Mouse (Mus musculus): ENCODE data around the gene Ckb. TPM values are rescaled to one million over a fixed set of nuclear protein-coding genes. Genes with fewer than 3 reads are reported as not detected.

Gene Ckb
- polyA plus RNA-seq, 1 experiment from 2014 or later, result 32.7 TPM

GRCm38 (mm10) chr12:111687350-111688068 lies 15.4 kb upstream of the Ckb start:
- no peaks in the 10 kb centered on the region for H3K36me3 ChIP-seq (replicated peaks; ENCODE audit: insufficient read depth, low read length)
- TF ChIP-seq EP300 (IDR thresholded peaks at IDR 0.05; ENCODE audit: low read depth) (no peak), CTCF (IDR thresholded peaks at IDR 0.05; ENCODE audit: low read depth) (no peak)
- no peak overlapping the region for H3K9ac ChIP-seq (replicated peaks)
- no peak overlapping the region for H3K4me3 ChIP-seq (ENCODE audit: low read depth, low read length)
- ATAC-seq, result peak; percentile 68
- DNase-seq, result peak; percentile 66
- H3K9me3 ChIP-seq (ENCODE audit: low read length), result no peaks in the 10 kb centered on the region
- no peaks in the 10 kb centered on the region for H3K27me3 ChIP-seq (ENCODE audit: insufficient read depth, low read length)
- H3K4me1 ChIP-seq (ENCODE audit: insufficient read depth), result peaks cover 11% of the 10 kb centered on the region; the same call in 1 of the 2 replicates
- H3K27ac ChIP-seq (ENCODE audit: low read depth), result no peak overlapping the region
- no peak overlapping the region for H3K4me2 ChIP-seq (ENCODE audit: low read depth, low read length)
- WGBS (ENCODE audit: insufficient replicate concordance), result 33% methylated on average over 14 of the region's 14 CpGs

GRCm38 (mm10) chr12:111686390-111686789 lies 14.3 kb upstream of the Ckb start:
- WGBS (ENCODE audit: insufficient replicate concordance), result 64% methylated on average over 4 of the region's 4 CpGs
- H3K27ac ChIP-seq (ENCODE audit: low read depth), result no peak overlapping the region
- no peak for ATAC-seq

GRCm38 (mm10) chr12:111682806-111683205 lies 10.7 kb upstream of the Ckb start:
- TF ChIP-seq EP300 (IDR thresholded peaks at IDR 0.05; ENCODE audit: low read depth) (no peak), CTCF (IDR thresholded peaks at IDR 0.05; ENCODE audit: low read depth) (no peak)
- ATAC-seq, result no peak
- Histone ChIP-seq H3K4me2 (ENCODE audit: low read depth, low read length) (no peak overlapping the region), H3K4me3 (ENCODE audit: low read depth, low read length) (no peak overlapping the region), H3K27ac (ENCODE audit: low read depth) (no peak overlapping the region), H3K27me3 (ENCODE audit: insufficient read depth, low read length) (no peaks in the 10 kb centered on the region), H3K9ac (replicated peaks) (no peak overlapping the region), H3K4me1 (ENCODE audit: insufficient read depth) (peaks cover 15% of the 10 kb centered on the region), H3K36me3 (replicated peaks; ENCODE audit: insufficient read depth, low read length) (peaks cover 3% of the 10 kb centered on the region; the same call in 1 of the 2 replicates), H3K9me3 (ENCODE audit: low read length) (no peaks in the 10 kb centered on the region)
- 57% methylated on average over 5 of the region's 5 CpGs for WGBS (ENCODE audit: insufficient replicate concordance)
- no peak for DNase-seq

More at GRCm38 (mm10) chr12:111686390-111686789, 14.3 kb upstream of the Ckb start:
- Histone ChIP-seq H3K4me1 (ENCODE audit: insufficient read depth) (peaks cover 11% of the 10 kb centered on the region; the same call in 1 of the 2 replicates), H3K9ac (replicated peaks) (no peak overlapping the region), H3K9me3 (ENCODE audit: low read length) (no peaks in the 10 kb centered on the region), H3K36me3 (replicated peaks; ENCODE audit: insufficient read depth, low read length) (0 out of 2 replicates have a peak, but pooled peaks cover 3% of the 10 kb centered on the region), H3K27me3 (ENCODE audit: insufficient read depth, low read length) (no peaks in the 10 kb centered on the region), H3K4me3 (ENCODE audit: low read depth, low read length) (no peak overlapping the region), H3K4me2 (ENCODE audit: low read depth, low read length) (no peak overlapping the region)
- no peak for DNase-seq
- TF ChIP-seq EP300 (IDR thresholded peaks at IDR 0.05; ENCODE audit: low read depth), result no peak
- TF ChIP-seq CTCF (IDR thresholded peaks at IDR 0.05; ENCODE audit: low read depth), result no peak

GRCm38 (mm10) chr12:111682003-111682402 lies 9.9 kb upstream of the Ckb start:
- TF ChIP-seq EP300 (IDR thresholded peaks at IDR 0.05; ENCODE audit: low read depth) (no peak), CTCF (IDR thresholded peaks at IDR 0.05; ENCODE audit: low read depth) (no peak)
- no peak overlapping the region for H3K9ac ChIP-seq (replicated peaks)
- DNase-seq, result no peak
- H3K27ac ChIP-seq (ENCODE audit: low read depth), result no peak overlapping the region
- ATAC-seq, result no peak
- no peak overlapping the region for H3K4me2 ChIP-seq (ENCODE audit: low read depth, low read length)
- H3K4me1 ChIP-seq (ENCODE audit: insufficient read depth), result peaks cover 16% of the 10 kb centered on the region
- H3K4me3 ChIP-seq (ENCODE audit: low read depth, low read length), result no peak overlapping the region
- WGBS (ENCODE audit: insufficient replicate concordance), result 76% methylated on average over 5 of the region's 5 CpGs
- no peaks in the 10 kb centered on the region for H3K27me3 ChIP-seq (ENCODE audit: insufficient read depth, low read length)
- H3K9me3 ChIP-seq (ENCODE audit: low read length), result no peaks in the 10 kb centered on the region
- H3K36me3 ChIP-seq (replicated peaks; ENCODE audit: insufficient read depth, low read length), result peaks cover 3% of the 10 kb centered on the region; the same call in 1 of the 2 replicates

GRCm38 (mm10) chr12:111681305-111681704 lies 9.2 kb upstream of the Ckb start:
- H3K4me3 ChIP-seq (ENCODE audit: low read depth, low read length), result no peak overlapping the region
- TF ChIP-seq CTCF (IDR thresholded peaks at IDR 0.05; ENCODE audit: low read depth) (no peak), EP300 (IDR thresholded peaks at IDR 0.05; ENCODE audit: low read depth) (no peak)
- peaks cover 3% of the 10 kb centered on the region; the same call in 1 of the 2 replicates for H3K36me3 ChIP-seq (replicated peaks; ENCODE audit: insufficient read depth, low read length)
- H3K4me1 ChIP-seq (ENCODE audit: insufficient read depth), result peaks cover 19% of the 10 kb centered on the region
- WGBS (ENCODE audit: insufficient replicate concordance), result 84% methylated on average over 8 of the region's 8 CpGs
- ATAC-seq, result no peak
- H3K27me3 ChIP-seq (ENCODE audit: insufficient read depth, low read length), result no peaks in the 10 kb centered on the region
- H3K4me2 ChIP-seq (ENCODE audit: low read depth, low read length), result no peak overlapping the region
- H3K9ac ChIP-seq (replicated peaks), result no peak overlapping the region
- no peak for DNase-seq
- H3K27ac ChIP-seq (ENCODE audit: low read depth), result no peak overlapping the region
- no peaks in the 10 kb centered on the region for H3K9me3 ChIP-seq (ENCODE audit: low read length)

- peaks cover 3% of the 10 kb centered on the region; the same call in 1 of the 2 replicates for H3K36me3 ChIP-seq (replicated peaks; ENCODE audit: insufficient read depth, low read length)
- H3K27me3 ChIP-seq (ENCODE audit: insufficient read depth, low read length), result no peaks in the 10 kb centered on the region
- H3K4me1 ChIP-seq (ENCODE audit: insufficient read depth), result peaks cover 19% of the 10 kb centered on the region
- no peaks in the 10 kb centered on the region for H3K9me3 ChIP-seq (ENCODE audit: low read length)
- ATAC-seq (no peak), DNase-seq (no peak)
- no peak for TF ChIP-seq EP300 (IDR thresholded peaks at IDR 0.05; ENCODE audit: low read depth)
- no peak for TF ChIP-seq CTCF (IDR thresholded peaks at IDR 0.05; ENCODE audit: low read depth)
- H3K27ac ChIP-seq (ENCODE audit: low read depth), result no peak overlapping the region
- no peak overlapping the region for H3K9ac ChIP-seq (replicated peaks)
- 84% methylated on average over 13 of the region's 13 CpGs for WGBS (ENCODE audit: insufficient replicate concordance)
- H3K4me2 ChIP-seq (ENCODE audit: low read depth, low read length), result no peak overlapping the region
- H3K4me3 ChIP-seq (ENCODE audit: low read depth, low read length), result no peak overlapping the region
These were observed 8.5 kb upstream of the Ckb start for GRCm38 (mm10) chr12:111680661-111681060.
